Mouse (Mus musculus) MEL (cell line): ENCODE measurements around the gene Arpp19. TPM values are rescaled to one million over a fixed set of nuclear protein-coding genes. Genes with fewer than 3 reads are reported as not detected.

Experiments used
- DNase-seq: peaks from one replicate; pipeline ENCODE4 v3.0.0; 2011; ENCODE audit warnings: low read depth, low spot score
- H3K27ac ChIP-seq: 2 replicates; pipeline ENCODE4 v1.5.1; 2012; ENCODE audit warnings: low read depth, mild to moderate bottlenecking, control low read depth, low read length, moderate library complexity; ENCODE audit not compliant: control insufficient read depth
- H3K27me3 ChIP-seq, 2 experiments: fragments of 150-350 bp in 1 of 2; sonication (generic) in 1 of 2; 2 replicates each; pipeline ENCODE4 v1.6.1; 2012; ENCODE audit warnings: low read length in 2 of 2, mild to moderate bottlenecking in 2 of 2, improper control_type of control experiment in 1 of 2, moderate library complexity in 1 of 2; ENCODE audit not compliant: insufficient read depth in 2 of 2, control insufficient read depth in 1 of 2
- H3K36me3 ChIP-seq, 2 experiments: 2 replicates each; pipeline ENCODE4 v1.6.1; 2012 to 2014; ENCODE audit warnings: low read length in 2 of 2, improper control_type of control experiment in 1 of 2, inconsistent platforms in 1 of 2, mild to moderate bottlenecking in 1 of 2; ENCODE audit not compliant: insufficient read depth in 2 of 2, control insufficient read depth in 1 of 2
- H3K4me1 ChIP-seq, 2 experiments: fragments of 150-350 bp in 1 of 2; sonication (generic) in 1 of 2; 2 replicates each; pipeline ENCODE4 v1.6.1; 2012; ENCODE audit warnings: low read length in 2 of 2, improper control_type of control experiment in 1 of 2, mild to moderate bottlenecking in 1 of 2; ENCODE audit not compliant: insufficient read depth in 2 of 2, control insufficient read depth in 1 of 2
- H3K4me3 ChIP-seq, 2 experiments: fragments of 150-350 bp in 1 of 2; sonication (generic) in 1 of 2; 2 replicates each; pipeline ENCODE4 v1.5.1; 2012; ENCODE audit warnings: low read depth in 2 of 2, low read length in 2 of 2, mild to moderate bottlenecking in 2 of 2, moderate library complexity in 2 of 2, control low read depth in 1 of 2, improper control_type of control experiment in 1 of 2; ENCODE audit not compliant: control insufficient read depth in 1 of 2, insufficient read depth in 1 of 2
- H3K79me2 ChIP-seq: 2 replicates; pipeline ENCODE4 v1.6.1; 2012; ENCODE audit warnings: mild to moderate bottlenecking, low read length, moderate library complexity; ENCODE audit not compliant: control insufficient read depth, poor library complexity, insufficient read depth
- H3K9ac ChIP-seq: 2 replicates; pipeline ENCODE4 v1.6.1; 2012; ENCODE audit warnings: low read depth, mild to moderate bottlenecking, control low read depth, low read length, moderate library complexity; ENCODE audit not compliant: control insufficient read depth, poor library complexity, severe bottlenecking
- H3K9me3 ChIP-seq: fragments of 150-350 bp; sonication (generic); replicated peaks from 2 replicates; pipeline ENCODE4 v1.6.1; 2012; ENCODE audit warnings: mild to moderate bottlenecking, low read length, improper control_type of control experiment, moderate library complexity; ENCODE audit not compliant: insufficient read depth
- BHLHE40 ChIP-seq: IDR thresholded peaks from 2 replicates; pipeline ENCODE4 v1.6.1; 2012; ENCODE audit warnings: low read depth, mild to moderate bottlenecking, inconsistent platforms, low read length, improper control_type of control experiment, borderline replicate concordance
- CHD1 ChIP-seq: IDR thresholded peaks from 2 replicates; pipeline ENCODE4 v1.6.1; 2012; ENCODE audit warnings: low read depth, mild to moderate bottlenecking, inconsistent platforms, low read length, improper control_type of control experiment
- ELF1 ChIP-seq: IDR thresholded peaks from 2 replicates; pipeline ENCODE4 v1.6.1; 2014; ENCODE audit warnings: low read depth, mild to moderate bottlenecking, inconsistent platforms, low read length, improper control_type of control experiment, moderate library complexity
- EP300 ChIP-seq, 2 experiments: IDR thresholded peaks; 2 replicates each; pipeline ENCODE4 v1.6.1; 2011; ENCODE audit warnings: improper control_type of control experiment in 2 of 2, low read length in 2 of 2, low read depth in 1 of 2, mild to moderate bottlenecking in 1 of 2
- GABPA ChIP-seq: IDR thresholded peaks from 2 replicates; pipeline ENCODE4 v1.6.1; 2012; ENCODE audit warnings: low read depth, mild to moderate bottlenecking, inconsistent platforms, low read length, improper control_type of control experiment, moderate library complexity
- KAT2A ChIP-seq: conservative IDR thresholded peaks from 2 replicates; pipeline ENCODE4 v1.6.1; 2012; ENCODE audit warnings: low read depth, low read length, improper control_type of control experiment, inconsistent platforms
- MAFK ChIP-seq: IDR thresholded peaks from 2 replicates; pipeline ENCODE4 v1.6.1; 2011; ENCODE audit warnings: low read depth, mild to moderate bottlenecking, low read length, improper control_type of control experiment, borderline replicate concordance
- MEF2A ChIP-seq: IDR thresholded peaks from 2 replicates; pipeline ENCODE4 v1.6.1; 2014; ENCODE audit warnings: low read depth, mild to moderate bottlenecking, inconsistent platforms, low read length, improper control_type of control experiment; ENCODE audit not compliant: poor library complexity, insufficient replicate concordance, severe bottlenecking; ENCODE audit errors: extremely low read depth
- MYC ChIP-seq: IDR thresholded peaks from 2 replicates; pipeline ENCODE4 v1.6.1; 2011; ENCODE audit warnings: low read depth, mild to moderate bottlenecking, low read length, improper control_type of control experiment, moderate library complexity
- NELFE ChIP-seq: IDR thresholded peaks from 2 replicates; pipeline ENCODE4 v1.6.1; 2011; ENCODE audit warnings: low read depth, low read length, improper control_type of control experiment
- POLR2A ChIP-seq, 2 experiments: IDR thresholded peaks; 2 replicates each; pipeline ENCODE4 v1.6.1; 2011 to 2012; ENCODE audit warnings: low read length in 2 of 2, mild to moderate bottlenecking in 2 of 2, control low read depth in 1 of 2, improper control_type of control experiment in 1 of 2, low read depth in 1 of 2, moderate library complexity in 1 of 2; ENCODE audit not compliant: control insufficient read depth in 1 of 2, insufficient read depth in 1 of 2, poor library complexity in 1 of 2
- POLR2AphosphoS2 ChIP-seq: IDR thresholded peaks from 2 replicates; pipeline ENCODE4 v1.6.1; 2011; ENCODE audit warnings: low read length, improper control_type of control experiment
- RCOR1 ChIP-seq: IDR thresholded peaks from 2 replicates; pipeline ENCODE4 v1.6.1; 2012; ENCODE audit warnings: low read depth, mild to moderate bottlenecking, inconsistent platforms, low read length, improper control_type of control experiment
- SIN3A ChIP-seq: IDR thresholded peaks from 2 replicates; pipeline ENCODE4 v1.6.1; 2012; ENCODE audit warnings: low read length, improper control_type of control experiment, inconsistent platforms
- SMC3 ChIP-seq: IDR thresholded peaks from 2 replicates; pipeline ENCODE4 v1.6.1; 2011; ENCODE audit warnings: low read depth, low read length, improper control_type of control experiment
- ZMIZ1 ChIP-seq: IDR thresholded peaks from 2 replicates; pipeline ENCODE4 v1.6.1; 2012; ENCODE audit warnings: low read depth, mild to moderate bottlenecking, inconsistent platforms, low read length, improper control_type of control experiment, moderate library complexity
- ZNF384 ChIP-seq: IDR thresholded peaks from 2 replicates; pipeline ENCODE4 v1.6.1; 2012; ENCODE audit warnings: low read depth, mild to moderate bottlenecking, inconsistent platforms, low read length, improper control_type of control experiment
- polyA plus RNA-seq, 2 experiments: library from polyadenylated mRNA; stranded (reverse) in 1 of 2; unstranded in 1 of 2; fragments of >175 nt in 1 of 2; fragments of >200 nt in 1 of 2; gene quantifications; 2 replicates each; pipeline versions ENCODE4 v1.2.1 to v1.2.4; 2012; ENCODE audit warnings: low replicate concordance in 2 of 2, low read depth in 1 of 2; ENCODE audit not compliant: insufficient read length in 2 of 2, insufficient read depth in 1 of 2, missing spikeins in 1 of 2
- total RNA-seq: library from RNA; depleted of rRNA; stranded (reverse); fragments of 300-350 nt; gene quantifications from 2 replicates; pipeline ENCODE4 v1.2.3, GENCODE M21; 2012

The Arpp19 gene
- total and polyA plus RNA-seq, 3 experiments, result 230 to 237 TPM; not detected in 1

GRCm38 (mm10) chr9:75016591-75016990 lies 20.8 kb upstream of the Arpp19 start:
- no peaks in the 10 kb centered on the region for H3K27me3 ChIP-seq
- no peaks in the 10 kb centered on the region for H3K9me3 ChIP-seq
- no peak overlapping the region for H3K27ac ChIP-seq
- H3K4me3 ChIP-seq, result no peak overlapping the region
- H3K79me2 ChIP-seq, result no peaks in the 10 kb centered on the region
- DNase-seq, result peak; percentile 72
- no peaks in the 10 kb centered on the region for H3K4me1 ChIP-seq
- no peak overlapping the region for H3K9ac ChIP-seq
- no peaks in the 10 kb centered on the region; a peak in 1 of 4 replicates for H3K36me3 ChIP-seq
- TF ChIP-seq ELF1, result no peak
- TF ChIP-seq CHD1, result no peak
- no peak for TF ChIP-seq ZNF384
- TF ChIP-seq POLR2A (IDR thresholded peaks at IDR 0.05; ENCODE audit: control insufficient read depth in 1 of 2, insufficient read depth in 1 of 2, low read depth in 1 of 2, low read length in 2 of 2, poor library complexity in 1 of 2), result no peak
- no peak for TF ChIP-seq MAFK
- TF ChIP-seq NELFE, result no peak
- no peak for TF ChIP-seq KAT2A

- Histone ChIP-seq H3K4me3 (no peak overlapping the region), H3K9me3 (no peaks in the 10 kb centered on the region), H3K27ac (no peak overlapping the region), H3K9ac (no peak overlapping the region), H3K79me2 (no peaks in the 10 kb centered on the region), H3K4me1 (peaks cover 2 to 4% of the 10 kb centered on the region in 2 experiments; a peak in 3 of 4 replicates), H3K36me3 (peaks cover 0 to 2% of the 10 kb centered on the region in 2 experiments; a peak in 3 of 4 replicates), H3K27me3 (no peaks in the 10 kb centered on the region)
- no peak for DNase-seq
- no peak for TF ChIP-seq ZNF384
- TF ChIP-seq SIN3A, result no peak
- TF ChIP-seq MEF2A, result no peak
- no peak for TF ChIP-seq EP300 (IDR thresholded peaks at IDR 0.05; ENCODE audit: low read depth in 1 of 2, low read length in 2 of 2)
Observed at GRCm38 (mm10) chr9:75019181-75019580, 18.2 kb upstream of the Arpp19 start.

- no peaks in the 10 kb centered on the region for H3K79me2 ChIP-seq
- no peak for TF ChIP-seq SIN3A
- TF ChIP-seq MAFK, result no peak
- no peak for TF ChIP-seq GABPA
- no peak for TF ChIP-seq SMC3
- no peak for TF ChIP-seq POLR2AphosphoS2
- no peak for TF ChIP-seq CHD1
- TF ChIP-seq ZMIZ1, result no peak
- TF ChIP-seq BHLHE40, result no peak
- no peak for TF ChIP-seq POLR2A (IDR thresholded peaks at IDR 0.05; ENCODE audit: control insufficient read depth in 1 of 2, insufficient read depth in 1 of 2, low read depth in 1 of 2, low read length in 2 of 2, poor library complexity in 1 of 2)
- no peak for TF ChIP-seq MYC
- TF ChIP-seq RCOR1, result no peak
- no peak for TF ChIP-seq MEF2A
- H3K36me3 ChIP-seq, result peaks cover 0 to 4% of the 10 kb centered on the region in 2 experiments; a peak in 3 of 4 replicates
- no peaks in the 10 kb centered on the region for H3K9me3 ChIP-seq
- no peaks in the 10 kb centered on the region for H3K27me3 ChIP-seq
- H3K4me3 ChIP-seq, result no peak overlapping the region
- DNase-seq, result no peak
- H3K4me1 ChIP-seq, result peaks cover 2 to 8% of the 10 kb centered on the region in 2 experiments; a peak in 3 of 4 replicates
- H3K9ac ChIP-seq, result no peak overlapping the region
- H3K27ac ChIP-seq, result no peak overlapping the region
Observed at GRCm38 (mm10) chr9:75019592-75019991, 17.8 kb upstream of the Arpp19 start.
